ENCODE assay signal across 8 mouse cellular contexts in genomic region chr9:56505083-56505792, GRCm38 (mm10).
DNase-seq lines count a peak whose midpoint lies in the region; ATAC-seq lines count a peak whose summit lies in the region.

No protein-coding gene starts in this region.

- 0 out of 2 replicates have a peak overlapping the region, but pooled peaks have one; percentile 12 for H3K27ac ChIP-seq in forebrain, embryonic 11.5 days (ENCODE audit: low read depth, low read length)
- peak overlapping the region; percentile 95 for H3K27ac ChIP-seq in hindbrain, embryonic 13.5 days
- H3K27ac ChIP-seq in limb, embryonic 15.5 days = peak overlapping the region; percentile 99
- H3K27ac ChIP-seq in neural tube, embryonic 13.5 days (replicated peaks) = peak overlapping the region; percentile 99

- no peaks in the 10 kb centered on the region for H3K27me3 ChIP-seq in forebrain, embryonic 11.5 days (ENCODE audit: control insufficient read depth, insufficient read depth, low read length)
- H3K27me3 ChIP-seq in hindbrain, embryonic 13.5 days = no peaks in the 10 kb centered on the region
- H3K27me3 ChIP-seq in limb, embryonic 15.5 days = no peaks in the 10 kb centered on the region
- no peaks in the 10 kb centered on the region for H3K27me3 ChIP-seq in neural tube, embryonic 13.5 days

- no peak for ATAC-seq in forebrain, embryonic 11.5 days (replicated peaks; ENCODE audit: low FRiP score)
- no peak for ATAC-seq in hindbrain, embryonic 13.5 days (ENCODE audit: low FRiP score)
- ATAC-seq in limb, embryonic 15.5 days (ENCODE audit: insufficient number of reproducible peaks, low FRiP score, low TSS enrichment, low read depth) = no peak
- ATAC-seq in neural tube, embryonic 13.5 days (ENCODE audit: low read depth) = no peak
- ATAC-seq in granulocyte monocyte progenitor cell, adult 5-6 weeks (replicated peaks; ENCODE audit: poor library complexity, severe bottlenecking) = no peak

- peak; percentile 31 for DNase-seq in gastrocnemius, postnatal 10 days
- no peak for DNase-seq in gastrocnemius, postnatal 36 days
- peak; percentile 58 for DNase-seq in forebrain, embryonic 11.5 days (ENCODE audit: low spot score)
- no peak for DNase-seq in cerebellum, postnatal 4 days (ENCODE audit: low spot score in 2 of 2)

- no peaks in the 10 kb centered on the region for H3K9me3 ChIP-seq in forebrain, embryonic 11.5 days (ENCODE audit: control insufficient read depth, low read length)
- H3K9me3 ChIP-seq in hindbrain, embryonic 13.5 days = no peaks in the 10 kb centered on the region
- no peaks in the 10 kb centered on the region for H3K9me3 ChIP-seq in limb, embryonic 15.5 days
- no peaks in the 10 kb centered on the region for H3K9me3 ChIP-seq in neural tube, embryonic 13.5 days

- H3K9ac ChIP-seq in forebrain, embryonic 11.5 days (ENCODE audit: low read length) = no peak overlapping the region
- H3K9ac ChIP-seq in hindbrain, embryonic 13.5 days = peak overlapping the region; percentile 67; the same call in 1 of the 2 replicates
- no peak overlapping the region for H3K9ac ChIP-seq in limb, embryonic 15.5 days
- H3K9ac ChIP-seq in neural tube, embryonic 13.5 days = peak overlapping the region; percentile 75

- peak overlapping the region; percentile 80; the same call in 1 of the 2 replicates for H3K4me2 ChIP-seq in forebrain, embryonic 11.5 days (ENCODE audit: low read depth, low read length, severe bottlenecking)
- peak overlapping the region; percentile 56 for H3K4me2 ChIP-seq in hindbrain, embryonic 13.5 days
- H3K4me2 ChIP-seq in limb, embryonic 15.5 days = peak overlapping the region; percentile 79
- peak overlapping the region; percentile 65 for H3K4me2 ChIP-seq in neural tube, embryonic 13.5 days

- no peak overlapping the region for H3K4me3 ChIP-seq in forebrain, embryonic 11.5 days (ENCODE audit: low read depth, low read length)
- no peak overlapping the region for H3K4me3 ChIP-seq in hindbrain, embryonic 13.5 days
- peak overlapping the region; percentile 42; the same call in 1 of the 2 replicates for H3K4me3 ChIP-seq in limb, embryonic 15.5 days
- peak overlapping the region; percentile 37; the same call in 1 of the 2 replicates for H3K4me3 ChIP-seq in neural tube, embryonic 13.5 days

- H3K4me1 ChIP-seq in forebrain, embryonic 11.5 days (replicated peaks; ENCODE audit: control insufficient read depth, insufficient read depth, low read length) = peaks cover 12% of the 10 kb centered on the region; the same call in 1 of the 2 replicates
- peaks cover 64% of the 10 kb centered on the region for H3K4me1 ChIP-seq in hindbrain, embryonic 13.5 days (replicated peaks)
- peaks cover 68% of the 10 kb centered on the region for H3K4me1 ChIP-seq in limb, embryonic 15.5 days
- H3K4me1 ChIP-seq in neural tube, embryonic 13.5 days (replicated peaks) = peaks cover 76% of the 10 kb centered on the region

- WGBS in forebrain, embryonic 11.5 days = 54% methylated on average over 9 of the region's 9 CpGs
- WGBS in hindbrain, embryonic 13.5 days = 62% methylated on average over 9 of the region's 9 CpGs
- 34% methylated on average over 9 of the region's 9 CpGs for WGBS in limb, embryonic 15.5 days
- 65% methylated on average over 9 of the region's 9 CpGs for WGBS in neural tube, embryonic 13.5 days

- intact Hi-C loops in gastrocnemius, postnatal 36 days (cut with DNase I) = no loop called here

- H3K36me3 ChIP-seq in forebrain, embryonic 11.5 days (ENCODE audit: control insufficient read depth, insufficient read depth, low read length) = no peaks in the 10 kb centered on the region
- H3K36me3 ChIP-seq in hindbrain, embryonic 13.5 days = no peaks in the 10 kb centered on the region
- no peaks in the 10 kb centered on the region for H3K36me3 ChIP-seq in limb, embryonic 15.5 days
- no peaks in the 10 kb centered on the region for H3K36me3 ChIP-seq in neural tube, embryonic 13.5 days

Comparison
In these comparisons a context has a peak if more than half of its experiments do, and no peak if none do; other contexts are left out.
1. DNase-seq: peak in gastrocnemius, postnatal 10 days (single experiment) and forebrain, embryonic 11.5 days (single experiment); none in gastrocnemius, postnatal 36 days (0 of 2) and cerebellum, postnatal 4 days (0 of 2).
2. H3K27ac ChIP-seq: peak in every context shown above with its lines; median percentile 99 in limb, embryonic 15.5 days; 99 in neural tube, embryonic 13.5 days; 95 in hindbrain, embryonic 13.5 days; 12 in forebrain, embryonic 11.5 days.
3. H3K4me3 ChIP-seq: peak in limb, embryonic 15.5 days (single experiment) and neural tube, embryonic 13.5 days (single experiment); none in forebrain, embryonic 11.5 days (single experiment) and hindbrain, embryonic 13.5 days (single experiment).
4. H3K9ac ChIP-seq: peak in hindbrain, embryonic 13.5 days (single experiment) and neural tube, embryonic 13.5 days (single experiment); none in forebrain, embryonic 11.5 days (single experiment) and limb, embryonic 15.5 days (single experiment).
5. Peak in every context shown above with its lines, with median percentiles within 50 percentile points of each other: H3K4me2 ChIP-seq.